Mouse (Mus musculus) myocyte (in vitro differentiated cells): ENCODE measurements around the gene Ablim2. TPM values are rescaled to one million over a fixed set of nuclear protein-coding genes. Genes with fewer than 3 reads are reported as not detected.

Experiments used
- H3K27me3 ChIP-seq: one replicate; pipeline ENCODE4 v1.6.1; 2011; ENCODE audit not compliant: control insufficient read depth, insufficient read depth, insufficient read length
- H3K36me3 ChIP-seq: one replicate; pipeline ENCODE4 v1.6.1; 2011; ENCODE audit not compliant: control insufficient read depth, insufficient read depth
- H3K4me2 ChIP-seq: one replicate; pipeline ENCODE4 v1.6.1; 2011; ENCODE audit warnings: low read depth, control low read depth
- H3K4me3 ChIP-seq: one replicate; pipeline ENCODE4 v1.5.1; 2011; ENCODE audit warnings: mild to moderate bottlenecking, control low read depth, moderate library complexity
- H3K79me2 ChIP-seq: one replicate; pipeline ENCODE4 v1.6.1; 2011; ENCODE audit not compliant: control insufficient read depth, insufficient read depth
- H3ac ChIP-seq: one replicate; pipeline ENCODE4 v1.6.1; 2011; ENCODE audit not compliant: control insufficient read depth, insufficient read length
- CEBPB ChIP-seq: IDR thresholded peaks from 2 replicates; pipeline ENCODE4 v1.6.1; 2011; ENCODE audit warnings: mild to moderate bottlenecking, moderate library complexity; ENCODE audit not compliant: poor library complexity, insufficient read depth, severe bottlenecking
- E2F4 ChIP-seq: IDR thresholded peaks from one replicate; pipeline ENCODE4 v1.6.1; 2011; ENCODE audit warnings: mild to moderate bottlenecking, control low read depth, moderate library complexity; ENCODE audit not compliant: insufficient read depth
- MAX ChIP-seq: IDR thresholded peaks from one replicate; pipeline ENCODE4 v1.6.1; 2011; ENCODE audit warnings: low read depth, mild to moderate bottlenecking, control low read depth
- MYOD1 ChIP-seq, 3 experiments: IDR thresholded peaks; one replicate each; pipeline ENCODE4 v1.6.1; 2011; ENCODE audit warnings: control low read depth in 2 of 3, low read depth in 2 of 3, mild to moderate bottlenecking in 2 of 3, moderate library complexity in 1 of 3; ENCODE audit not compliant: insufficient read length in 2 of 3, control insufficient read depth in 1 of 3
- MYOG ChIP-seq, 3 experiments: IDR thresholded peaks; one replicate each; pipeline ENCODE4 v1.6.1; 2011; ENCODE audit warnings: control low read depth in 2 of 3, low read depth in 2 of 3, mild to moderate bottlenecking in 2 of 3; ENCODE audit not compliant: insufficient read length in 2 of 3, control insufficient read depth in 1 of 3, insufficient read depth in 1 of 3
- POLR2A ChIP-seq: IDR thresholded peaks from one replicate; pipeline ENCODE4 v1.6.1; 2011; ENCODE audit warnings: low read depth, mild to moderate bottlenecking, control low read depth, moderate library complexity; ENCODE audit not compliant: insufficient read length
- POLR2AphosphoS2 ChIP-seq: IDR thresholded peaks from one replicate; pipeline ENCODE4 v1.6.1; 2011; ENCODE audit warnings: low read depth, control low read depth; ENCODE audit not compliant: insufficient read length
- REST ChIP-seq: IDR thresholded peaks from one replicate; pipeline ENCODE4 v1.6.1; 2011; ENCODE audit warnings: mild to moderate bottlenecking, control low read depth, moderate library complexity; ENCODE audit not compliant: insufficient read depth, insufficient read length
- SRF ChIP-seq: IDR thresholded peaks from one replicate; pipeline ENCODE4 v1.6.1; 2011; ENCODE audit warnings: low read depth; ENCODE audit not compliant: control insufficient read depth, insufficient read length
- TCF12 ChIP-seq: IDR thresholded peaks from one replicate; pipeline ENCODE4 v1.6.1; 2011; ENCODE audit warnings: mild to moderate bottlenecking, control low read depth; ENCODE audit not compliant: poor library complexity, insufficient read depth, severe bottlenecking
- TCF3 ChIP-seq: IDR thresholded peaks from one replicate; pipeline ENCODE4 v1.6.1; 2011; ENCODE audit warnings: low read depth, control low read depth; ENCODE audit not compliant: insufficient read length
- USF1 ChIP-seq: IDR thresholded peaks from one replicate; pipeline ENCODE4 v1.6.1; 2011; ENCODE audit warnings: low read depth, mild to moderate bottlenecking, control low read depth, moderate library complexity
- polyA plus RNA-seq: library from polyadenylated mRNA; unstranded; fragments of >200 nt; fragmentation: generic; extraction: Trizol; gene quantifications from one replicate; pipeline ENCODE4 v1.2.1, GENCODE M21; 2012; ENCODE audit warnings: missing spikeins

Ablim2 gene
- polyA plus RNA-seq, 1 experiment, result 11.9 TPM

DNA sequence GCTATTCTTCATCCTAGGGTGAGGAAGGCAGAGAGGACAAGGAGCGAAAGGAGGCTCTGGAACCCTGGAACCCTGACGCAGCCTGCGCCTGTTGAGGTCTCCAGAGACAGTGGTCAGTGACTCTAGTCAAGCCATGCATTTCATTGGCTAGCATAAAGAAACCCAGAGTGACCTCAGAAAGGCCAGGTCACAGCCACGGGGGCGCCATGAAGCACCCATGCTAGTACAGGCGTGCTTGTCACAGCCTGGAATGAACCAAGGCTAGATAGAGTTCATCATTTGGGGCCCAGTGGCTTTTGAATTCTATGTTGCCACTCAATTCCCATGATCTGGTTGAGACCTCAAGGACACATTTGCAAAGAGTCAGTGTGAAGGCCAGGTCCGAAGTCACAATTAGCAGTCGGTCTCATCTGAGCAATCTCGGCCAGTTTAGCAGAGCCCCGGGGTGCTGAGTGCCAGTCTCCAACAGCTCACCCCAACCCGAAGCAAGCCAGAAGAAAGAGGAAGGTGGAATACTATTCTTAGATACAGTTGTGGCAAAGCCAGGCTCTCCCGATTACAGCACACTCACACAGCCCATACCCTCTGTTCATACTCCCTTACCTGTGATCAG is 29.2 kb upstream of the Ablim2 start:
- TF ChIP-seq POLR2AphosphoS2 (no peak), POLR2A (no peak), TCF12 (no peak)
- Histone ChIP-seq H3K36me3 (no peaks in the 10 kb centered on the region), H3K79me2 (no peaks in the 10 kb centered on the region), H3K4me2 (no peak overlapping the region), H3ac (no peak overlapping the region), H3K27me3 (peaks cover 7% of the 10 kb centered on the region), H3K4me3 (no peak overlapping the region)

DNA sequence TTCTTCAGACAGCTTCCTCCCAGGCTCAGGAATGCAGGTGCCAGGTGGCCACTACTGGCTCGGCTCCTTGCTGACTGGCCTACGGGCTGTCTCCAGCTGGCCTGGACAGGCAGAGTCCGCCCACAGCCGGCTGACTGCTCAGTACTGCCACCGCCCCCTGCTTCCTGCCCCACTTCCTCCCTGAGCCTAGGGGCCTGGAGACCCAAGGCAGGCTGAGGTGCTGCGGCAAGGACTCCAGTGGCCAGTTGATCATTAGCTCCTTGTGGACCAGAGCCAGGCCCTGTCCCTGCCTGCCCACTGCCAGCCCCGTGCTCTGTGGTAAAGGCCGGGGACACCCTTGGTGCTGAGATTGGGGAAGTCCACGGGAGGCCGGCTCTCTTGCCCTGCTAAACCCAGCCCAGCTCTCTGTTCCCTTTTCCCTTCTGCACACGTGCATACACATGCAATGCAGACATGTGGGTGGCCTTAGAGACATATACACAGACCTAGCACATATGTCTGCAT is 28.7 kb upstream of the Ablim2 start:
- H3K4me3 ChIP-seq, result no peak overlapping the region
- no peaks in the 10 kb centered on the region for H3K36me3 ChIP-seq
- H3ac ChIP-seq, result no peak overlapping the region
- H3K79me2 ChIP-seq, result no peaks in the 10 kb centered on the region
- peaks cover 10% of the 10 kb centered on the region for H3K27me3 ChIP-seq
- TF ChIP-seq MYOD1 (IDR thresholded peaks at IDR 0.05; ENCODE audit: control insufficient read depth in 1 of 3, insufficient read length in 2 of 3, low read depth in 2 of 3) (peak in 1 of 3 experiments; percentile 33), MYOG (IDR thresholded peaks at IDR 0.05; ENCODE audit: control insufficient read depth in 1 of 3, insufficient read depth in 1 of 3, insufficient read length in 2 of 3, low read depth in 2 of 3) (no peak)
- H3K4me2 ChIP-seq, result no peak overlapping the region

DNA sequence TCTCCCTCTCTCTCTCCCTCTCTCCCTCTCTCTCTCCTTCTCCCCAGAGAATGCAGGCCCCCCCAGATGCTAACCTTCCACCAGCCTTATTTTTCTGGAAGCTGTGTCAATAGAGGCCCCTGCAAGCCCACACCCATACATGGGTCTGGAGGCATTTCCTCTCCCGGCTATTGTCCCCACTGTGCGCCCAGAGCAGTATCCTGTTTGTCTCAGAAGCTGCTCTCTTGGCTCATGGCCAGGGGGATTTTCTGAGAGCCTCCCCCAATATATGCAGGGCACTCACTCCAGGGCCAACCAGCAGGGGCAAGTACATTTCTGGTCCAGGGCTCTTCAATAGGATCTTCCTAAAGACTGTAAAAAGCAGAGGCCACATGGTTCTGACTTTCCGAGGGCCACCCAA is 27.8 kb upstream of the Ablim2 start:
- Histone ChIP-seq H3K36me3 (no peaks in the 10 kb centered on the region), H3K27me3 (peaks cover 12% of the 10 kb centered on the region), H3K4me3 (no peak overlapping the region), H3K4me2 (no peak overlapping the region), H3K79me2 (no peaks in the 10 kb centered on the region), H3ac (no peak overlapping the region)
- no peak for TF ChIP-seq TCF3
- no peak for TF ChIP-seq MAX
- no peak for TF ChIP-seq USF1
- TF ChIP-seq TCF12, result no peak
- no peak for TF ChIP-seq SRF
- no peak for TF ChIP-seq POLR2A
- no peak for TF ChIP-seq POLR2AphosphoS2
- no peak for TF ChIP-seq E2F4
- no peak for TF ChIP-seq MYOD1 (IDR thresholded peaks at IDR 0.05; ENCODE audit: control insufficient read depth in 1 of 3, insufficient read length in 2 of 3, low read depth in 2 of 3)
- TF ChIP-seq REST, result no peak
- no peak for TF ChIP-seq MYOG (IDR thresholded peaks at IDR 0.05; ENCODE audit: control insufficient read depth in 1 of 3, insufficient read depth in 1 of 3, insufficient read length in 2 of 3, low read depth in 2 of 3)

DNA sequence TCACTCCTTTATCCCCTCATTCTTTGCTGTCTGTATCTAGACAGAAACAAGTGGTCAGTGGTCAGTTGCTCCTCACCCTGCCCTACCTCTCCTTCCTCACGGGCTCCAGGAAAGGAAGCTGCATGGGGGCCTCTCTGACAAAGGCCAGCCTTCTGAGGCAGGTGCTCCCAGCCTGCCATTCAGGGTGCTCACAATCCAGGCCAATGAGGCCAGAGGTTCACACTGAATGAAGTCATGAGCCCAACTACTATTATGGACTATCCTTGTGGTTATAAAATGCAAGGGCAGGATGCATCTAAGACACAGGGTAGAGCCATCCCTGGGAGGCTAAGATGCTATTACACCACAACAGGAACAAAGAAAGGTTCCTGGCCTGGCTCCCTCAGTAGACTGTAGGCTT is 27.1 kb upstream of the Ablim2 start:
- TF ChIP-seq SRF (no peak), MAX (no peak)
- peaks cover 12% of the 10 kb centered on the region for H3K27me3 ChIP-seq
- no peak overlapping the region for H3K4me2 ChIP-seq
- H3ac ChIP-seq, result no peak overlapping the region
- H3K36me3 ChIP-seq, result no peaks in the 10 kb centered on the region
- H3K79me2 ChIP-seq, result no peaks in the 10 kb centered on the region
- H3K4me3 ChIP-seq, result no peak overlapping the region

DNA sequence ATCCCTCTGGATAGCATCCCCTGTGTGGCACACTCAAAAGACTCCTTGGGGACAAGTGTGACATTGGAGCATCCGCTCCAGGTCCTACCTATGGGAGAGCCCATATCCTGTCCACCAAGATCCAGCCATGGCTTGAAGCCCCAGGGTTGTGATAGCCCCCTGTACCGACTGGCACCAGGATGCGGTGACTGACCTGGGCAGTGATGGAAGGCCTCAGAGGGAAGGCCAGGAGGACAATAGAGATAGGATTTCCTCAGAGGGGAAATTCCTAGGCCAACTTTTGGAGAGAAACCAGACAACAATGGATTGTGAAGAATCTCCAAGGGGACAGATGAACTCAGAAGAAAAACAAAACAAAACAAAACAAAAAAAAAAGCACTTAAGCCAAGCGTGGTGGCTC is 26.7 kb upstream of the Ablim2 start:
- TF ChIP-seq CEBPB (no peak), POLR2A (no peak), SRF (no peak), TCF12 (no peak), REST (no peak), POLR2AphosphoS2 (no peak), MYOG (IDR thresholded peaks at IDR 0.05; ENCODE audit: control insufficient read depth in 1 of 3, insufficient read depth in 1 of 3, insufficient read length in 2 of 3, low read depth in 2 of 3) (no peak), USF1 (no peak), MYOD1 (IDR thresholded peaks at IDR 0.05; ENCODE audit: control insufficient read depth in 1 of 3, insufficient read length in 2 of 3, low read depth in 2 of 3) (no peak), MAX (no peak), E2F4 (no peak), TCF3 (no peak)
- H3ac ChIP-seq, result no peak overlapping the region
- H3K79me2 ChIP-seq, result no peaks in the 10 kb centered on the region
- H3K36me3 ChIP-seq, result no peaks in the 10 kb centered on the region
- peaks cover 12% of the 10 kb centered on the region for H3K27me3 ChIP-seq
- H3K4me2 ChIP-seq, result no peak overlapping the region
- H3K4me3 ChIP-seq, result no peak overlapping the region

DNA sequence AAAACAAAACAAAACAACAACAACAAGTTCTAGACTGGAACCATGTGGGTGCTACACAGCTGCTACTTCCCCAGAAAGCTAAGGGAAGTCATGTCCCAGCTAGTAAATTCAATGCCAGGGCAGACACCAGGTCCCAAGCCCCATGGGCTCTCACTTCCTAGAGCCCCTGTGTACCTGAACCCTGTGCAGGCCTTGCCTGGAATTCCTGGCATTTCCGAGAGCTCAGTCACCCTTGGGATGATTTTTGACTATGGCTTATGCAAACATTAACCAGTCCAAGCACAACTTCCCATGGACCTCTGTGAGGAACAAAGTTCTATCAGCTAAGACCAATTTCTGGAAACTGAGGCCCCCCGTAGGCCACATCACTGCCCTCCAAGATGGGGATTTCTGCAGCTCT is 24.2 kb upstream of the Ablim2 start:
- H3ac ChIP-seq, result no peak overlapping the region
- peaks cover 20% of the 10 kb centered on the region for H3K27me3 ChIP-seq
- H3K36me3 ChIP-seq, result no peaks in the 10 kb centered on the region
- H3K4me2 ChIP-seq, result no peak overlapping the region
- no peak overlapping the region for H3K4me3 ChIP-seq
- H3K79me2 ChIP-seq, result no peaks in the 10 kb centered on the region
- TF ChIP-seq MYOG (IDR thresholded peaks at IDR 0.05; ENCODE audit: control insufficient read depth in 1 of 3, insufficient read depth in 1 of 3, insufficient read length in 2 of 3, low read depth in 2 of 3) (no peak), MAX (no peak), TCF12 (no peak), POLR2AphosphoS2 (no peak), USF1 (no peak), SRF (no peak), CEBPB (no peak), MYOD1 (IDR thresholded peaks at IDR 0.05; ENCODE audit: control insufficient read depth in 1 of 3, insufficient read length in 2 of 3, low read depth in 2 of 3) (no peak), POLR2A (no peak), E2F4 (no peak), REST (no peak), TCF3 (no peak)
